10 mouse cellular contexts compared by ENCODE assay signal in genomic region chr11:45943108-45943705, GRCm38 (mm10). TPM values are rescaled to one million over a fixed set of nuclear protein-coding genes. Genes with fewer than 3 reads are reported as not detected.
DNase-seq lines count a peak whose midpoint lies in the region; ATAC-seq and TF ChIP-seq lines count a peak whose summit lies in the region.
"Had no signal": no experiment of that assay in that cellular context is flagged by ENCODE, and none has a peak within 500 bp of the region (broad histone marks: within the 10 kb centered on the region; RNA-seq: fewer than 3 reads in every experiment).

No protein-coding gene starts in this region.

- peak overlapping the region; percentile 79 for H3K4me2 ChIP-seq in midbrain, embryonic 16.5 days (ENCODE audit: low read length)

- peak overlapping the region; percentile 94 for H3K9ac ChIP-seq in midbrain, embryonic 16.5 days (ENCODE audit: low read depth, low read length)

- no peak for TF ChIP-seq POLR2A in thymus, adult 2 months (IDR thresholded peaks at IDR 0.05; ENCODE audit: control insufficient read depth, extremely low read depth, insufficient read depth, low read length, poor library complexity)

- peak; percentile 30 to 32 for DNase-seq in heart, adult 18-20 months
- DNase-seq in heart, adult 9 months (ENCODE audit: low spot score in 2 of 2) = no peak
- peak; percentile 83 for DNase-seq in brain, adult 2 months (ENCODE audit: low read depth, low spot score)
- DNase-seq in frontal cortex, postnatal 14 days (ENCODE audit: low spot score in 2 of 2) = peak; percentile 39 to 45
- peak; percentile 48 to 78 for DNase-seq in layer of hippocampus, postnatal 14 days (ENCODE audit: low spot score in 2 of 2)
- no peak for DNase-seq in thymus, adult 2 months
- DNase-seq in kidney, adult 11 months = no peak

- H3K36me3 ChIP-seq in midbrain, embryonic 16.5 days (ENCODE audit: control insufficient read depth, insufficient read depth, low read length) = no peaks in the 10 kb centered on the region
- no peaks in the 10 kb centered on the region for H3K36me3 ChIP-seq in thymus, adult 2 months (ENCODE audit: control insufficient read depth, insufficient read depth, low read length)

- no peaks in the 10 kb centered on the region for H3K27me3 ChIP-seq in midbrain, embryonic 16.5 days (ENCODE audit: control insufficient read depth, insufficient read depth, low read depth, low read length)
- H3K27me3 ChIP-seq in thymus, adult 2 months (ENCODE audit: control insufficient read depth, insufficient read depth, low read length) = no peaks in the 10 kb centered on the region
- H3K27me3 ChIP-seq: Patski had no signal

- peak overlapping the region; percentile 85 for H3K27ac ChIP-seq in midbrain, embryonic 16.5 days (ENCODE audit: low read length)
- H3K27ac ChIP-seq in thymus, adult 2 months (ENCODE audit: control insufficient read depth, insufficient read depth, low read length) = no peak overlapping the region

- TF ChIP-seq CTCF in thymus, adult 2 months (IDR thresholded peaks at IDR 0.05; ENCODE audit: borderline replicate concordance, control insufficient read depth, extremely low read depth, insufficient read depth, low read length, poor library complexity) = no peak

- no peaks in the 10 kb centered on the region for H3K9me3 ChIP-seq in midbrain, embryonic 16.5 days (replicated peaks; ENCODE audit: control insufficient read depth, low read length, poor library complexity, severe bottlenecking)

- peak overlapping the region; percentile 93 for H3K4me3 ChIP-seq in midbrain, embryonic 16.5 days (ENCODE audit: low read depth, low read length)
- H3K4me3 ChIP-seq in thymus, adult 2 months (ENCODE audit: control insufficient read depth, insufficient read depth, low read length) = no peak overlapping the region

- peaks cover 17% of the 10 kb centered on the region for H3K4me1 ChIP-seq in midbrain, embryonic 16.5 days (ENCODE audit: control insufficient read depth, insufficient read depth, low read length)
- H3K4me1 ChIP-seq in thymus, adult 2 months (replicated peaks; ENCODE audit: control insufficient read depth, insufficient read depth, low read length) = no peaks in the 10 kb centered on the region; the same call in 1 of the 2 replicates

- WGBS in midbrain, embryonic 16.5 days = 48% methylated on average over 7 of the region's 7 CpGs
- 81% methylated on average over 7 of the region's 7 CpGs for WGBS in thymus, adult 2 months

- ATAC-seq in midbrain, embryonic 16.5 days = no peak

RNA-seq across cellular contexts. Expression of gene Lsm11, which starts 1.5 kb away (rescaled TPM):
- total RNA-seq in heart, adult 18-20 months (2021) = 1 to 10 TPM; 3.4 to 4.1 TPM
- 100 to 1,000 TPM; 124 to 127 TPM for total RNA-seq in layer of hippocampus, postnatal 14 days (2021)
- 25.1 and 26.3 TPM in 2 replicates for polyA plus RNA-seq in midbrain, embryonic 16.5 days (2015; fragmentation: Nextera tagmentation; extraction: Ambion mirVana)
- 11.4 and 13.0 TPM in 2 replicates for polyA plus RNA-seq in thymus, adult 2 months (2012; rRNA removed)

RNA-seq across cellular contexts. Expression of gene Thg1l, which starts 12.1 kb away (rescaled TPM):
- 1 to 10 TPM; 4.4 to 4.9 TPM for total RNA-seq in heart, adult 18-20 months (2021)
- 10 to 100 TPM; 11.0 to 15.2 TPM for total RNA-seq in layer of hippocampus, postnatal 14 days (2021)
- polyA plus RNA-seq in midbrain, embryonic 16.5 days (2015; fragmentation: Nextera tagmentation; extraction: Ambion mirVana) = 9.3 and 10.0 TPM in 2 replicates
- 9.1 and 11.4 TPM in 2 replicates for polyA plus RNA-seq in thymus, adult 2 months (2012; rRNA removed)

RNA-seq across cellular contexts. Expression of gene Sox30, which starts 36.9 kb away (rescaled TPM):
- under 1 TPM in 1 of 2 experiments, not detected in 1; 0.13 TPM for total RNA-seq in heart, adult 18-20 months (2021)
- total RNA-seq in layer of hippocampus, postnatal 14 days (2021) = under 1 TPM; 0.28 to 0.41 TPM
- polyA plus RNA-seq in midbrain, embryonic 16.5 days (2015; fragmentation: Nextera tagmentation; extraction: Ambion mirVana) = 0.06 and 0.08 TPM in 2 replicates
- 0.17 and 0.26 TPM in 2 replicates for polyA plus RNA-seq in thymus, adult 2 months (2012; rRNA removed)
- polyA plus RNA-seq: large intestine, adult 2 months; Patski had no signal

Comparison
In these comparisons a context has a peak if more than half of its experiments do, and no peak if none do; other contexts are left out.
1. DNase-seq: peak in heart, adult 18-20 months (2 of 2), brain, adult 2 months (single experiment), frontal cortex, postnatal 14 days (2 of 2) and layer of hippocampus, postnatal 14 days (2 of 2); none in heart, adult 9 months (0 of 2), thymus, adult 2 months (single experiment) and kidney, adult 11 months (single experiment).
2. RNA of gene Lsm11, which starts 1.5 kb away (total RNA-seq): 124 to 127 TPM in layer of hippocampus, postnatal 14 days; 3.4 to 4.1 TPM in heart, adult 18-20 months; every median in the first group is over 10 times any median in the second.